Comparison of ENCODE assay signal across 18 mouse cellular contexts in genomic region chr1:58396179-58396578, GRCm38 (mm10). TPM values are rescaled to one million over a fixed set of nuclear protein-coding genes. Genes with fewer than 3 reads are reported as not detected.
DNase-seq lines count a peak whose midpoint lies in the region; ATAC-seq and TF ChIP-seq lines count a peak whose summit lies in the region.
"Had no signal": no experiment of that assay in that cellular context is flagged by ENCODE, and none has a peak within 500 bp of the region (broad histone marks: within the 10 kb centered on the region; RNA-seq: fewer than 3 reads in every experiment).

No protein-coding gene starts in this region.

- DNase-seq in gastrocnemius, adult 2 months, result no peak
- no peak for DNase-seq in gastrocnemius, postnatal 10 days
- no peak for DNase-seq in liver, embryonic 14.5 days (ENCODE audit: low read depth in 3 of 3, low spot score in 3 of 3)
- no peak for DNase-seq in liver, embryonic 11.5 days (ENCODE audit: low spot score)
- DNase-seq in ES-CJ7 (ENCODE audit: low read depth, low spot score), result peak; percentile 58
- peak; percentile 47 for DNase-seq in induced T-regulatory cell, adult 2 months (ENCODE audit: low read depth)
- no peak for DNase-seq in yolk sac, embryonic 10.5 days (ENCODE audit: low spot score)
- DNase-seq: adrenal gland, postnatal 14 days; cerebellum, adult 8-10 months; heart, postnatal 36 days; lung, adult 18-20 months; retina, postnatal 1 day; right cerebral cortex, postnatal 4 days had no signal

- H3K27me3 ChIP-seq in liver, embryonic 14.5 days (ENCODE audit: control insufficient read depth, insufficient read depth, low read length), result no peaks in the 10 kb centered on the region
- H3K27me3 ChIP-seq in liver, embryonic 11.5 days (replicated peaks; ENCODE audit: control insufficient read depth, insufficient read depth, low read length), result no peaks in the 10 kb centered on the region
- H3K27me3 ChIP-seq: embryonic facial prominence, embryonic 15.5 days; heart, embryonic 12.5 days; midbrain, embryonic 13.5 days had no signal

- ATAC-seq in liver, embryonic 14.5 days (ENCODE audit: insufficient read depth), result no peak
- ATAC-seq in liver, embryonic 11.5 days (replicated peaks; ENCODE audit: low FRiP score), result no peak
- ATAC-seq in erythroid progenitor cell, adult 5-6 weeks (replicated peaks; ENCODE audit: low FRiP score, poor library complexity, severe bottlenecking), result no peak
- ATAC-seq: midbrain, embryonic 13.5 days had no signal

- no peak overlapping the region for H3K9ac ChIP-seq in liver, embryonic 14.5 days (replicated peaks)
- no peak overlapping the region for H3K9ac ChIP-seq in liver, embryonic 11.5 days (ENCODE audit: low read depth, low read length)
- H3K9ac ChIP-seq: embryonic facial prominence, embryonic 15.5 days; heart, embryonic 12.5 days; midbrain, embryonic 13.5 days had no signal

- H3K4me3 ChIP-seq in gastrocnemius, adult 2 months, result no peak overlapping the region
- no peak overlapping the region for H3K4me3 ChIP-seq in liver, embryonic 14.5 days (ENCODE audit: insufficient read depth in 1 of 2, low read depth in 2 of 2, low read length in 2 of 2)
- H3K4me3 ChIP-seq in liver, embryonic 11.5 days (ENCODE audit: low read depth, low read length), result no peak overlapping the region
- H3K4me3 ChIP-seq: embryonic facial prominence, embryonic 15.5 days; heart, embryonic 12.5 days; midbrain, embryonic 13.5 days had no signal

- H3K4me2 ChIP-seq in liver, embryonic 14.5 days (ENCODE audit: low read depth), result no peak overlapping the region
- no peak overlapping the region for H3K4me2 ChIP-seq in liver, embryonic 11.5 days
- H3K4me2 ChIP-seq: embryonic facial prominence, embryonic 15.5 days; heart, embryonic 12.5 days; midbrain, embryonic 13.5 days had no signal

- 83% methylated on average over 1 of the region's 1 CpGs for WGBS in liver, embryonic 14.5 days (ENCODE audit: insufficient replicate concordance)
- whole genome bisulfite sequencing in liver, embryonic 11.5 days, result 97% methylated on average over 1 of the region's 1 CpGs

- intact Hi-C loops in gastrocnemius, adult 2 months (cut with DNase I), result no loop called here

- peak; percentile 30; the same call in 1 of the 2 replicates for TF ChIP-seq CTCF in gastrocnemius, adult 2 months (IDR thresholded peaks at IDR 0.05)
- peak; percentile 21; the same call in 1 of the 2 replicates for TF ChIP-seq CTCF in liver, embryonic 14.5 days (IDR thresholded peaks at IDR 0.05; ENCODE audit: low read depth)

- H3K36me3 ChIP-seq in liver, embryonic 14.5 days (replicated peaks; ENCODE audit: control insufficient read depth, insufficient read depth, low read depth), result peaks cover 62% of the 10 kb centered on the region
- peaks cover 46% of the 10 kb centered on the region for H3K36me3 ChIP-seq in liver, embryonic 11.5 days (ENCODE audit: control insufficient read depth, insufficient read depth, low read length)

- H3K4me1 ChIP-seq in liver, embryonic 14.5 days (replicated peaks; ENCODE audit: control insufficient read depth in 2 of 2, insufficient read depth in 2 of 2, low read length in 1 of 2), result peaks cover 4 to 9% of the 10 kb centered on the region in 2 experiments; a peak in 2 of 4 replicates
- H3K4me1 ChIP-seq in liver, embryonic 11.5 days (replicated peaks; ENCODE audit: control insufficient read depth, insufficient read depth, low read length), result peaks cover 7% of the 10 kb centered on the region; the same call in 1 of the 2 replicates

- H3K27ac ChIP-seq in gastrocnemius, adult 2 months, result no peak overlapping the region
- no peak overlapping the region for H3K27ac ChIP-seq in liver, embryonic 14.5 days
- no peak overlapping the region for H3K27ac ChIP-seq in liver, embryonic 11.5 days (ENCODE audit: low read depth, low read length)
- H3K27ac ChIP-seq: embryonic facial prominence, embryonic 15.5 days; midbrain, embryonic 13.5 days had no signal

- TF ChIP-seq EP300 in liver, embryonic 14.5 days (IDR thresholded peaks at IDR 0.05; ENCODE audit: low read depth), result no peak

- H3K9me3 ChIP-seq in liver, embryonic 14.5 days (ENCODE audit: control insufficient read depth, low read length), result no peaks in the 10 kb centered on the region
- H3K9me3 ChIP-seq in liver, embryonic 11.5 days (ENCODE audit: control insufficient read depth, low read length), result no peaks in the 10 kb centered on the region
- H3K9me3 ChIP-seq: embryonic facial prominence, embryonic 15.5 days; G1E; midbrain, embryonic 13.5 days had no signal

RNA-seq across cellular contexts. Expression of gene Bzw1, which starts 3.5 kb away (rescaled TPM):
- total RNA-seq in gastrocnemius, adult 2 months (2021), result 10 to 100 TPM; 43.3 to 50.5 TPM
- 100 to 1,000 TPM in 1 of 2 experiments, 10 to 100 TPM in 1; 91.1 to 104 TPM for total RNA-seq in gastrocnemius, postnatal 10 days (2021)
- 25.8 and 38.3 TPM in 2 replicates for polyA plus RNA-seq in liver, embryonic 14.5 days (2012; rRNA removed)
- polyA plus RNA-seq in liver, embryonic 14.5 days (2014; fragmentation: Nextera tagmentation; extraction: Ambion mirVana), result 152 and 153 TPM in 2 replicates
- polyA plus RNA-seq in liver, embryonic 11.5 days (2014; fragmentation: Nextera tagmentation; extraction: Ambion mirVana), result 344 and 399 TPM in 2 replicates
- 49.4 and 63.3 TPM in 2 replicates for total RNA-seq in erythroid progenitor cell, adult 5-6 weeks (2015; ENCODE audit: low replicate concordance)
- 26.5 and 36.8 TPM in 2 replicates for total RNA-seq in erythroid progenitor cell, adult 5-6 weeks (2017; ENCODE audit: low replicate concordance)

RNA-seq across cellular contexts. Expression of gene Clk1, which starts 27.7 kb away (rescaled TPM):
- total RNA-seq in gastrocnemius, adult 2 months (2021), result 10 to 100 TPM; 46.4 to 52.1 TPM
- 10 to 100 TPM; 46.2 to 80.4 TPM for total RNA-seq in gastrocnemius, postnatal 10 days (2021)
- 49.0 and 97.9 TPM in 2 replicates for polyA plus RNA-seq in liver, embryonic 14.5 days (2012; rRNA removed)
- polyA plus RNA-seq in liver, embryonic 14.5 days (2014; fragmentation: Nextera tagmentation; extraction: Ambion mirVana), result 69.3 and 78.5 TPM in 2 replicates
- 124 and 129 TPM in 2 replicates for polyA plus RNA-seq in liver, embryonic 11.5 days (2014; fragmentation: Nextera tagmentation; extraction: Ambion mirVana)
- total RNA-seq in erythroid progenitor cell, adult 5-6 weeks (2015; ENCODE audit: low replicate concordance), result 547 and 759 TPM in 2 replicates
- 386 and 437 TPM in 2 replicates for total RNA-seq in erythroid progenitor cell, adult 5-6 weeks (2017; ENCODE audit: low replicate concordance)

RNA-seq across cellular contexts. Expression of gene Nif3l1, which starts 48.8 kb away (rescaled TPM):
- total RNA-seq in gastrocnemius, adult 2 months (2021), result 1 to 10 TPM; 7.7 to 9.4 TPM
- total RNA-seq in gastrocnemius, postnatal 10 days (2021), result 10 to 100 TPM; 10.5 to 11.4 TPM
- 10.3 and 10.7 TPM in 2 replicates for polyA plus RNA-seq in liver, embryonic 14.5 days (2012; rRNA removed)
- 16.5 and 18.0 TPM in 2 replicates for polyA plus RNA-seq in liver, embryonic 14.5 days (2014; fragmentation: Nextera tagmentation; extraction: Ambion mirVana)
- 44.0 and 45.0 TPM in 2 replicates for polyA plus RNA-seq in liver, embryonic 11.5 days (2014; fragmentation: Nextera tagmentation; extraction: Ambion mirVana)
- 1.7 and 4.0 TPM in 2 replicates for total RNA-seq in erythroid progenitor cell, adult 5-6 weeks (2015; ENCODE audit: low replicate concordance)
- total RNA-seq in erythroid progenitor cell, adult 5-6 weeks (2017; ENCODE audit: low replicate concordance), result 4.9 and 9.8 TPM in 2 replicates

RNA-seq across cellular contexts. Expression of gene Ppil3, which starts 49.1 kb away (rescaled TPM):
- total RNA-seq in gastrocnemius, adult 2 months (2021), result 10 to 100 TPM; 13.6 to 13.9 TPM
- total RNA-seq in gastrocnemius, postnatal 10 days (2021), result 10 to 100 TPM; 18.7 to 23.1 TPM
- 12.1 and 18.6 TPM in 2 replicates for polyA plus RNA-seq in liver, embryonic 14.5 days (2012; rRNA removed)
- polyA plus RNA-seq in liver, embryonic 14.5 days (2014; fragmentation: Nextera tagmentation; extraction: Ambion mirVana), result 29.8 and 31.0 TPM in 2 replicates
- polyA plus RNA-seq in liver, embryonic 11.5 days (2014; fragmentation: Nextera tagmentation; extraction: Ambion mirVana), result 58.6 and 62.8 TPM in 2 replicates
- 2.9 and 34.2 TPM in 2 replicates for total RNA-seq in erythroid progenitor cell, adult 5-6 weeks (2015; ENCODE audit: low replicate concordance)
- 4.9 and 20.8 TPM in 2 replicates for total RNA-seq in erythroid progenitor cell, adult 5-6 weeks (2017; ENCODE audit: low replicate concordance)

Comparison
In these comparisons a context has a peak if more than half of its experiments do, and no peak if none do; other contexts are left out.
1. DNase-seq: peak in ES-CJ7 (single experiment) and induced T-regulatory cell, adult 2 months (single experiment); none in gastrocnemius, adult 2 months (single experiment), gastrocnemius, postnatal 10 days (single experiment), liver, embryonic 14.5 days (0 of 3), liver, embryonic 11.5 days (single experiment) and yolk sac, embryonic 10.5 days (single experiment).
2. RNA of gene Clk1, which starts 27.7 kb away (total RNA-seq): 386 to 759 TPM in erythroid progenitor cell, adult 5-6 weeks; 46.2 to 80.4 TPM in gastrocnemius, postnatal 10 days and 46.4 to 52.1 TPM in gastrocnemius, adult 2 months; every median in the first group is over 4 times any median in the second.